Comparison of ENCODE assay signal across 8 mouse cellular contexts in genomic region chr7:3367569-3367968, GRCm38 (mm10). TPM values are rescaled to one million over a fixed set of nuclear protein-coding genes. Genes with fewer than 3 reads are reported as not detected.
A peak's percentile ranks its signal among the peaks of the same experiment; 100 is the strongest.
DNase-seq lines count a peak whose midpoint lies in the region; ATAC-seq and TF ChIP-seq lines count a peak whose summit lies in the region.

No protein-coding gene starts in this region.

- no peak overlapping the region for H3K4me3 ChIP-seq in intestine, embryonic 14.5 days (ENCODE audit: low read depth, low read length)
- no peak overlapping the region for H3K4me3 ChIP-seq in intestine, postnatal 0 days (ENCODE audit: low read depth, low read length)
- no peak overlapping the region for H3K4me3 ChIP-seq in forebrain, embryonic 15.5 days
- H3K4me3 ChIP-seq in midbrain, embryonic 13.5 days (replicated peaks): no peak overlapping the region

- H3K9me3 ChIP-seq in intestine, embryonic 14.5 days (ENCODE audit: control insufficient read depth, low read length): no peaks in the 10 kb centered on the region
- no peaks in the 10 kb centered on the region for H3K9me3 ChIP-seq in intestine, postnatal 0 days (ENCODE audit: control insufficient read depth)
- H3K9me3 ChIP-seq in forebrain, embryonic 15.5 days: no peaks in the 10 kb centered on the region
- no peaks in the 10 kb centered on the region for H3K9me3 ChIP-seq in midbrain, embryonic 13.5 days

- no peaks in the 10 kb centered on the region; the same call in 1 of the 2 replicates for H3K36me3 ChIP-seq in intestine, embryonic 14.5 days (ENCODE audit: control insufficient read depth, insufficient read depth, low read length)
- no peaks in the 10 kb centered on the region for H3K36me3 ChIP-seq in intestine, postnatal 0 days (ENCODE audit: control insufficient read depth, insufficient read depth)
- peaks cover 10% of the 10 kb centered on the region; the same call in 1 of the 2 replicates for H3K36me3 ChIP-seq in forebrain, embryonic 15.5 days
- H3K36me3 ChIP-seq in midbrain, embryonic 13.5 days: peaks cover 25% of the 10 kb centered on the region

- DNase-seq in intestine, embryonic 14.5 days (ENCODE audit: low spot score): peak; percentile 52
- peak; percentile 85 for DNase-seq in R1 (ENCODE audit: low read depth, low spot score)
- DNase-seq in yolk sac, embryonic 10.5 days (ENCODE audit: low spot score): no peak
- no peak for DNase-seq in right cerebral cortex, postnatal 25 days
- DNase-seq in cerebellum, adult 18-20 months: no peak

- no peak for TF ChIP-seq CTCF in intestine, postnatal 0 days (IDR thresholded peaks at IDR 0.05; ENCODE audit: low read depth)

- ATAC-seq in intestine, embryonic 14.5 days (replicated peaks; ENCODE audit: low FRiP score, low TSS enrichment, low read depth): no peak
- ATAC-seq in intestine, postnatal 0 days: no peak
- peak; percentile 25; the same call in 1 of the 2 replicates for ATAC-seq in forebrain, embryonic 15.5 days (replicated peaks)
- no peak for ATAC-seq in midbrain, embryonic 13.5 days

- 0 out of 2 replicates have a peak, but pooled peaks cover 4% of the 10 kb centered on the region for H3K4me1 ChIP-seq in intestine, embryonic 14.5 days (replicated peaks; ENCODE audit: control insufficient read depth, insufficient read depth, low read length)
- H3K4me1 ChIP-seq in intestine, postnatal 0 days (replicated peaks; ENCODE audit: control insufficient read depth, insufficient read depth, low read length): 0 out of 2 replicates have a peak, but pooled peaks cover 3% of the 10 kb centered on the region
- peaks cover 4% of the 10 kb centered on the region for H3K4me1 ChIP-seq in forebrain, embryonic 15.5 days
- H3K4me1 ChIP-seq in midbrain, embryonic 13.5 days (replicated peaks): peaks cover 12% of the 10 kb centered on the region

- H3K27ac ChIP-seq in intestine, embryonic 14.5 days (ENCODE audit: low read depth): no peak overlapping the region
- H3K27ac ChIP-seq in intestine, postnatal 0 days (ENCODE audit: low read depth, low read length): no peak overlapping the region
- no peak overlapping the region for H3K27ac ChIP-seq in forebrain, embryonic 15.5 days (replicated peaks)
- H3K27ac ChIP-seq in midbrain, embryonic 13.5 days: no peak overlapping the region

- H3K27me3 ChIP-seq in intestine, embryonic 14.5 days (replicated peaks; ENCODE audit: control insufficient read depth, insufficient read depth, low read length): peaks cover 9% of the 10 kb centered on the region; the same call in 1 of the 2 replicates
- peaks cover 21% of the 10 kb centered on the region; the same call in 1 of the 2 replicates for H3K27me3 ChIP-seq in intestine, postnatal 0 days (replicated peaks; ENCODE audit: control insufficient read depth, insufficient read depth, low read length)
- no peaks in the 10 kb centered on the region for H3K27me3 ChIP-seq in forebrain, embryonic 15.5 days
- H3K27me3 ChIP-seq in midbrain, embryonic 13.5 days: peaks cover 19% of the 10 kb centered on the region; the same call in 1 of the 2 replicates

- H3K9ac ChIP-seq in intestine, embryonic 14.5 days (ENCODE audit: low read length): no peak overlapping the region
- H3K9ac ChIP-seq in intestine, postnatal 0 days (ENCODE audit: low read depth, low read length): no peak overlapping the region
- no peak overlapping the region; the same call in 1 of the 2 replicates for H3K9ac ChIP-seq in forebrain, embryonic 15.5 days (replicated peaks)
- H3K9ac ChIP-seq in midbrain, embryonic 13.5 days (replicated peaks): peak overlapping the region; percentile 24; the same call in 1 of the 2 replicates

- 14% methylated on average over 11 of the region's 11 CpGs for WGBS in intestine, embryonic 14.5 days
- 7% methylated on average over 11 of the region's 11 CpGs for WGBS in intestine, postnatal 0 days
- WGBS in forebrain, embryonic 15.5 days: 11% methylated on average over 11 of the region's 11 CpGs
- WGBS in midbrain, embryonic 13.5 days: 10% methylated on average over 11 of the region's 11 CpGs

- H3K4me2 ChIP-seq in intestine, embryonic 14.5 days (ENCODE audit: low read length): peak overlapping the region; percentile 18; the same call in 1 of the 2 replicates
- H3K4me2 ChIP-seq in intestine, postnatal 0 days (replicated peaks; ENCODE audit: low read depth): no peak overlapping the region
- peak overlapping the region; percentile 22 for H3K4me2 ChIP-seq in forebrain, embryonic 15.5 days (replicated peaks)
- peak overlapping the region; percentile 11; the same call in 1 of the 2 replicates for H3K4me2 ChIP-seq in midbrain, embryonic 13.5 days (replicated peaks)

RNA-seq across cellular contexts. Expression of gene Cacng8, which starts 22.9 kb away (rescaled TPM):
- 2.5 and 3.1 TPM in 2 replicates for polyA plus RNA-seq in intestine, embryonic 14.5 days (2014; fragmentation: Nextera tagmentation; extraction: Ambion mirVana)
- 0.27 and 0.85 TPM in 2 replicates for polyA plus RNA-seq in intestine, postnatal 0 days (2015; fragmentation: Nextera tagmentation; extraction: Ambion mirVana)
- polyA plus RNA-seq in forebrain, embryonic 15.5 days (2015; fragmentation: Nextera tagmentation; extraction: Ambion mirVana): 12.5 and 16.4 TPM in 2 replicates
- polyA plus RNA-seq in midbrain, embryonic 13.5 days (2015; fragmentation: Nextera tagmentation; extraction: Ambion mirVana): 12.9 and 13.9 TPM in 2 replicates

RNA-seq across cellular contexts. Expression of gene Cacng7, which starts 34.8 kb away (rescaled TPM):
- polyA plus RNA-seq in intestine, embryonic 14.5 days (2014; fragmentation: Nextera tagmentation; extraction: Ambion mirVana): 1.9 and 2.7 TPM in 2 replicates
- polyA plus RNA-seq in intestine, postnatal 0 days (2015; fragmentation: Nextera tagmentation; extraction: Ambion mirVana): 0.63 and 0.86 TPM in 2 replicates
- 3.4 and 4.5 TPM in 2 replicates for polyA plus RNA-seq in forebrain, embryonic 15.5 days (2015; fragmentation: Nextera tagmentation; extraction: Ambion mirVana)
- 4.3 and 5.2 TPM in 2 replicates for polyA plus RNA-seq in midbrain, embryonic 13.5 days (2015; fragmentation: Nextera tagmentation; extraction: Ambion mirVana)

RNA-seq across cellular contexts. Expression of gene Cacng6, which starts 56.4 kb away (rescaled TPM):
- polyA plus RNA-seq in intestine, embryonic 14.5 days (2014; fragmentation: Nextera tagmentation; extraction: Ambion mirVana): 0.13 TPM in 1 of 2 replicates, not detected in the other
- polyA plus RNA-seq in intestine, postnatal 0 days (2015; fragmentation: Nextera tagmentation; extraction: Ambion mirVana): 0.22 and 0.33 TPM in 2 replicates
- 0.08 and 0.14 TPM in 2 replicates for polyA plus RNA-seq in forebrain, embryonic 15.5 days (2015; fragmentation: Nextera tagmentation; extraction: Ambion mirVana)
- polyA plus RNA-seq in midbrain, embryonic 13.5 days (2015; fragmentation: Nextera tagmentation; extraction: Ambion mirVana): not detected in 2 replicates

Comparison
In these comparisons a context has a peak if more than half of its experiments do, and no peak if none do; other contexts are left out.
1. DNase-seq: peak in intestine, embryonic 14.5 days (single experiment) and R1 (single experiment); none in yolk sac, embryonic 10.5 days (single experiment), right cerebral cortex, postnatal 25 days (single experiment) and cerebellum, adult 18-20 months (0 of 2).